Mouse (Mus musculus) liver, embryonic 16.5 days (tissue): ENCODE measurements around the gene Phf21a. TPM values are rescaled to one million over a fixed set of nuclear protein-coding genes. Genes with fewer than 3 reads are reported as not detected.

ENCODE experiments used
- ATAC-seq: fragments of 200-750 bp; cut with Nextera tagmentation; 2 replicates; pipeline ENCODE4 v1.8.0; 2017; ENCODE audit warnings: low read depth, mild to moderate bottlenecking, moderate number of reproducible peaks, moderate library complexity
- H3K27ac ChIP-seq: fragments of 300-500 bp; sonication (generic); 2 replicates; pipeline ENCODE4 v1.5.1; 2014; ENCODE audit warnings: mild to moderate bottlenecking, low read length
- H3K27me3 ChIP-seq: fragments of 300-500 bp; sonication (generic); 2 replicates; pipeline ENCODE4 v1.6.1; 2014; ENCODE audit warnings: low read depth, low read length, mixed read lengths; ENCODE audit not compliant: control insufficient read depth, insufficient read depth
- H3K36me3 ChIP-seq: fragments of 300-500 bp; sonication (generic); 2 replicates; pipeline ENCODE4 v1.6.1; 2014; ENCODE audit warnings: mild to moderate bottlenecking; ENCODE audit not compliant: control insufficient read depth, insufficient read depth
- H3K4me1 ChIP-seq: fragments of 300-500 bp; sonication (generic); 2 replicates; pipeline ENCODE4 v1.6.1; 2014; ENCODE audit warnings: low read depth, low read length, mixed read lengths; ENCODE audit not compliant: control insufficient read depth
- H3K4me2 ChIP-seq: fragments of 300-500 bp; sonication (generic); 2 replicates; pipeline ENCODE4 v1.6.1; 2014; ENCODE audit warnings: low read depth, low read length, mixed read lengths
- H3K4me3 ChIP-seq: fragments of 300-500 bp; sonication (generic); 2 replicates; pipeline ENCODE4 v1.5.1; 2014; ENCODE audit warnings: low read depth, mild to moderate bottlenecking, low read length
- H3K9ac ChIP-seq: fragments of 300-500 bp; sonication (generic); 2 replicates; pipeline ENCODE4 v1.6.1; 2014; ENCODE audit warnings: low read depth, low read length
- H3K9me3 ChIP-seq: fragments of 300-500 bp; sonication (generic); replicated peaks from 2 replicates; pipeline ENCODE4 v1.6.1; 2016; ENCODE audit warnings: low read length; ENCODE audit not compliant: control insufficient read depth
- WGBS: fragments of 180-500 bp; shearing (Covaris S2); extraction: QIAGEN DNeasy Blood & Tissue Kit; methylation state at CpG from one replicate; pipeline ENCODE4 v1.1.7; 2014; ENCODE audit not compliant: insufficient replicate concordance; 5-methylcytosine and 5-hydroxymethylcytosine counted together
- polyA plus RNA-seq: library from polyadenylated mRNA; unstranded; fragments of >200 nt; fragmentation: Nextera tagmentation; extraction: Ambion mirVana; gene quantifications from 2 replicates; pipeline ENCODE4 v1.2.1, GENCODE M21; 2015

Phf21a gene
- polyA plus RNA-seq, 1 experiment from 2014 or later = 2.8 TPM

- no peak for ATAC-seq
- 64% methylated on average over 22 of the region's 22 CpGs for WGBS
- H3K27me3 ChIP-seq = peaks cover 29% of the 10 kb centered on the region
Measured at GRCm38 (mm10) chr2:92385113-92386051, 292.5 kb downstream of the Phf21a start.

GRCm38 (mm10) chr2:92386821-92387570, 294.1 kb downstream of the Phf21a start:
- H3K27me3 ChIP-seq = peaks cover 45% of the 10 kb centered on the region
- WGBS = 75% methylated on average over 30 of the region's 30 CpGs
- no peak overlapping the region for H3K27ac ChIP-seq
- ATAC-seq = no peak
- no peak overlapping the region for H3K4me3 ChIP-seq
- H3K36me3 ChIP-seq = no peaks in the 10 kb centered on the region
- H3K9me3 ChIP-seq = no peaks in the 10 kb centered on the region
- H3K4me1 ChIP-seq = peaks cover 6% of the 10 kb centered on the region
- H3K4me2 ChIP-seq = no peak overlapping the region
- H3K9ac ChIP-seq = no peak overlapping the region

More at GRCm38 (mm10) chr2:92385113-92386051, 292.5 kb downstream of the Phf21a start:
- Histone ChIP-seq H3K4me3 (no peak overlapping the region), H3K4me1 (peaks cover 4% of the 10 kb centered on the region), H3K27ac (no peak overlapping the region), H3K9me3 (no peaks in the 10 kb centered on the region), H3K4me2 (no peak overlapping the region), H3K36me3 (peaks cover 7% of the 10 kb centered on the region), H3K9ac (no peak overlapping the region)

- Histone ChIP-seq H3K36me3 (no peaks in the 10 kb centered on the region), H3K27me3 (peaks cover 52% of the 10 kb centered on the region), H3K4me1 (peaks cover 6% of the 10 kb centered on the region), H3K9ac (no peak overlapping the region), H3K27ac (no peak overlapping the region), H3K9me3 (no peaks in the 10 kb centered on the region), H3K4me2 (no peak overlapping the region), H3K4me3 (no peak overlapping the region)
- 50% methylated on average over 4 of the region's 4 CpGs for WGBS
- ATAC-seq = no peak
Measured at GRCm38 (mm10) chr2:92387646-92388045, 294.7 kb downstream of the Phf21a start.

GRCm38 (mm10) chr2:92388081-92388517, 295.2 kb downstream of the Phf21a start:
- peaks cover 56% of the 10 kb centered on the region for H3K27me3 ChIP-seq
- no peak overlapping the region for H3K4me3 ChIP-seq
- H3K4me2 ChIP-seq = no peak overlapping the region
- no peak overlapping the region for H3K27ac ChIP-seq
- peaks cover 6% of the 10 kb centered on the region for H3K4me1 ChIP-seq
- WGBS = 57% methylated on average over 3 of the region's 3 CpGs
- ATAC-seq = no peak
- H3K36me3 ChIP-seq = no peaks in the 10 kb centered on the region
- H3K9me3 ChIP-seq = no peaks in the 10 kb centered on the region
- H3K9ac ChIP-seq = no peak overlapping the region

GRCm38 (mm10) chr2:92388891-92389641, 296.1 kb downstream of the Phf21a start:
- Histone ChIP-seq H3K4me2 (peak overlapping the region; percentile 54), H3K9me3 (no peaks in the 10 kb centered on the region), H3K4me1 (peaks cover 6% of the 10 kb centered on the region), H3K9ac (peak overlapping the region; percentile 37; the same call in 1 of the 2 replicates), H3K36me3 (no peaks in the 10 kb centered on the region), H3K27ac (no peak overlapping the region), H3K4me3 (peak overlapping the region; percentile 55), H3K27me3 (peaks cover 66% of the 10 kb centered on the region)
- ATAC-seq = peak; percentile 44
- WGBS = 2% methylated on average over 57 of the region's 62 CpGs

GRCm38 (mm10) chr2:92389645-92390044, 296.7 kb downstream of the Phf21a start:
- no peak for ATAC-seq
- Histone ChIP-seq H3K4me1 (peaks cover 6% of the 10 kb centered on the region), H3K4me2 (peak overlapping the region; percentile 54), H3K9me3 (no peaks in the 10 kb centered on the region), H3K27me3 (peaks cover 66% of the 10 kb centered on the region), H3K9ac (no peak overlapping the region), H3K27ac (no peak overlapping the region), H3K4me3 (peak overlapping the region; percentile 55), H3K36me3 (no peaks in the 10 kb centered on the region)
- 15% methylated on average over 10 of the region's 10 CpGs for WGBS

GRCm38 (mm10) chr2:92390206-92390930, 297.5 kb downstream of the Phf21a start:
- peaks cover 66% of the 10 kb centered on the region for H3K27me3 ChIP-seq
- 40% methylated on average over 6 of the region's 6 CpGs for WGBS
- no peak overlapping the region for H3K4me2 ChIP-seq
- H3K27ac ChIP-seq = no peak overlapping the region
- H3K9ac ChIP-seq = no peak overlapping the region
- no peak overlapping the region for H3K4me3 ChIP-seq
- no peak for ATAC-seq
- H3K4me1 ChIP-seq = peaks cover 6% of the 10 kb centered on the region
- no peaks in the 10 kb centered on the region for H3K9me3 ChIP-seq
- no peaks in the 10 kb centered on the region for H3K36me3 ChIP-seq

- 67% methylated on average over 8 of the region's 8 CpGs for WGBS
- Histone ChIP-seq H3K27me3 (peaks cover 66% of the 10 kb centered on the region), H3K9me3 (no peaks in the 10 kb centered on the region), H3K27ac (no peak overlapping the region), H3K4me3 (no peak overlapping the region), H3K4me2 (no peak overlapping the region), H3K36me3 (no peaks in the 10 kb centered on the region), H3K9ac (no peak overlapping the region), H3K4me1 (peaks cover 6% of the 10 kb centered on the region)
- ATAC-seq = no peak
Measured at GRCm38 (mm10) chr2:92391116-92391515, 298.2 kb downstream of the Phf21a start.
